Mouse (Mus musculus): Measurements from ENCODE around the gene Matk. TPM values are rescaled to one million over a fixed set of nuclear protein-coding genes. Genes with fewer than 3 reads are reported as not detected.

The Matk gene
- polyA plus RNA-seq, 1 experiment from 2014 or later, result 12.3 TPM

DNA sequence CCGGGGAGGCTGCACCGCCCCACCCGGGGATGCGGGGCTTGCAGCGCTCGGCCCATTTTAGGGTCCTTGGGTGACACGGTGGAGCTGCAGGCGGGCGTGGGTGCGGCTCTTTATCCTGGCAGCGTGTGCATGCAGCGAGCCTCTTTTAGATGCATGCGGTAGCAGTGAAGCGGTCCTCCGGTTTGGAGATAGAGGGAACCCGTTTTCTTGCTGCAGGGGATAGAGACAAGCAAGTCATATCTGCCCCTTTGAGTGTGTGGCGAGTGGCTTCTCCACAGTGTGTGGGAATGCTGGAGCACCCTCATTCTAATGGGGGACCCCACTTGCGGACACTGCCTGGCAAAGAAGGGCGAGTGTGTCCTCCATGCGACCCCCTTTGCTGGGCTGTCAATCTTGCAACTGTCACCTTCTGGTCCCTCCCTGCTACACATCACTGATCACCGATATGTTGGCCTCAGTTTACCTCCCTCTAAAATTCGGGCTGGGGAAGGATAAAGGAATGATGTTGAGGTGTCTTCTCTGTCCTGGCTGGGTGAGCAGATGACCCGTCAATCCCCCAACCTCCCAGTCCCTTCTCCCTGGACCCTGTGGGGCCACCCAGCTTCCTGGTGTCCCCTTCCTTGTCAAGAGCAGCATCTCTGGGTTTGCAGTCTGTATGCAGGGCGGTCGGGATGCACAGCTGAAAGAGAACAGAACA lies 40.7 kb downstream of the Matk start:
- ATAC-seq (no peak; the same call in 1 of the 2 replicates), DNase-seq (ENCODE audit: low spot score) (no peak)
- 3% methylated on average over 25 of the region's 25 CpGs for WGBS
- H3K4me1 ChIP-seq (ENCODE audit: control insufficient read depth, insufficient read depth, low read length), result peaks cover 16% of the 10 kb centered on the region
- peak overlapping the region; percentile 56 for H3K4me3 ChIP-seq (ENCODE audit: low read depth, low read length)
- peak overlapping the region; percentile 88 for H3K27ac ChIP-seq (ENCODE audit: low read depth, low read length)
- no peaks in the 10 kb centered on the region for H3K9me3 ChIP-seq (replicated peaks; ENCODE audit: control insufficient read depth, low read length)
- H3K27me3 ChIP-seq (replicated peaks; ENCODE audit: control insufficient read depth, insufficient read depth, low read length), result no peaks in the 10 kb centered on the region
- peak overlapping the region; percentile 85 for H3K9ac ChIP-seq (ENCODE audit: low read length)
- peaks cover 4% of the 10 kb centered on the region; the same call in 1 of the 2 replicates for H3K36me3 ChIP-seq (ENCODE audit: control insufficient read depth, insufficient read depth, low read length)
- H3K4me2 ChIP-seq (ENCODE audit: low read length), result peak overlapping the region; percentile 99

DNA sequence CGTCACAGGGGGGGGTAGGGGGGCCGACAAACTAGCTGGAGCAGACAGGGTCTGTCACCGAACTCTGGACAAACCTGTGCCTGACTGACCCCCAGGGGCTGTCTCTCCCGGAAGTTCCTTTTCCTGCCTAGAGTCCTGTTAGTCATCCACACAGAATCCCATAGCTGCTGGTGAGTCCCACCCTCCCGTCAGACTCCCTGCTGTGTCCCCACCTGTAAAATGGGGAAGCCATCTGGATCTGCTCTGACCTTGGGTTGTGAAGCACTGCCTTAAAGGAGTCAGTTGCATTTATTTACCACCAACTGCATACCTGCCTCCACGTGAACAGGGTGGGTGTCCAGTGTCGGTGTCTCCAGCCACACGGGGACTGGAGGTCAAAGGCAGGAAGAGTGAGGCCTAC lies 41.7 kb downstream of the Matk start:
- WGBS, result 61% methylated on average over 8 of the region's 8 CpGs
- ATAC-seq (no peak), DNase-seq (ENCODE audit: low spot score) (no peak)
- Histone ChIP-seq H3K27me3 (replicated peaks; ENCODE audit: control insufficient read depth, insufficient read depth, low read length) (no peaks in the 10 kb centered on the region), H3K4me2 (ENCODE audit: low read length) (peak overlapping the region; percentile 99), H3K4me1 (ENCODE audit: control insufficient read depth, insufficient read depth, low read length) (peaks cover 16% of the 10 kb centered on the region), H3K27ac (ENCODE audit: low read depth, low read length) (no peak overlapping the region), H3K9ac (ENCODE audit: low read length) (peak overlapping the region; percentile 85), H3K9me3 (replicated peaks; ENCODE audit: control insufficient read depth, low read length) (no peaks in the 10 kb centered on the region), H3K4me3 (ENCODE audit: low read depth, low read length) (peak overlapping the region; percentile 56), H3K36me3 (ENCODE audit: control insufficient read depth, insufficient read depth, low read length) (peaks cover 4% of the 10 kb centered on the region; the same call in 1 of the 2 replicates)

DNA sequence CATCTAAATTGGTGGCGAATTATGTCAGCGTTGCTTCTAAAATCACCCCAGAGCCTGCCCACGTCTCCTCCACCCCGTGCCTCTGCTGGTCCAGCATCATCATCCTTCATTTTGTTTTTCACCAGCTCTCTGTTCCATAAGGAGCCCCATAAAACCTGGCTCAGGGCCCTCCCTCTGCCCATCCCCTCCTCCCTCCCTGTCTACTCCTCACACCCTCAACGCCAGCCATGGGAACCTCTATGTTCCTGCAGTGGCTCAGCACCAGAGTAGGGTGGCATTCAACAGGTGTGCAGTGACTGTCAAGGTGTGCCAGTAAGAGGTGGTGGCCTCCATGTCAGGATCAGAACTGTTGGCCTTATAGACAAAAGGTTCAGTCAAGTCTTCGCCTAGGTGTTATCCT lies 42.5 kb downstream of the Matk start:
- no peak overlapping the region for H3K9ac ChIP-seq (ENCODE audit: low read length)
- WGBS, result 92% methylated on average over 6 of the region's 6 CpGs
- DNase-seq (ENCODE audit: low spot score) (no peak), ATAC-seq (no peak)
- no peaks in the 10 kb centered on the region for H3K9me3 ChIP-seq (replicated peaks; ENCODE audit: control insufficient read depth, low read length)
- peaks cover 16% of the 10 kb centered on the region for H3K4me1 ChIP-seq (ENCODE audit: control insufficient read depth, insufficient read depth, low read length)
- no peaks in the 10 kb centered on the region for H3K27me3 ChIP-seq (replicated peaks; ENCODE audit: control insufficient read depth, insufficient read depth, low read length)
- no peak overlapping the region for H3K4me3 ChIP-seq (ENCODE audit: low read depth, low read length)
- peaks cover 4% of the 10 kb centered on the region; the same call in 1 of the 2 replicates for H3K36me3 ChIP-seq (ENCODE audit: control insufficient read depth, insufficient read depth, low read length)
- no peak overlapping the region for H3K4me2 ChIP-seq (ENCODE audit: low read length)
- no peak overlapping the region for H3K27ac ChIP-seq (ENCODE audit: low read depth, low read length)

DNA sequence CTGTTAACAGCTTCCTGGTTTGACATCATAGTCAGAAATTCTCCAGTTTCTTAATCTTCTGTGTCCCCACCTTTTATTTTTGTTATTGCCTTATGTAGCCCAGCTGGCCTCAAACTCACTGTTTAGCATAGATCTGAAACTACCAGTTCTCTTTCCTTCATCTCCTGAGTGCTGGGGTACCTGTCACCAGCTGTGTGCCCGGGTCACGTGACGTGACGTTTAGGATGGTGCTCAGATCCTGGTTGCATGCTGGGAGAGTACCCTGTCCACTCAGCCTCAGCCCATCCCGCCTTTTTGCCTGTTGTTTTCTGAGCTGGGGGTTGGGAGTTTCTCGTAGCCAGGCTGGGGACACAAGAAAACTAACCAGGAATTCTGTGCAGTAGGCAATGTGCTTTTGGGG lies 44.5 kb downstream of the Matk start:
- Histone ChIP-seq H3K36me3 (ENCODE audit: control insufficient read depth, insufficient read depth, low read length) (peaks cover 4% of the 10 kb centered on the region; the same call in 1 of the 2 replicates), H3K4me1 (ENCODE audit: control insufficient read depth, insufficient read depth, low read length) (peaks cover 14% of the 10 kb centered on the region), H3K9ac (ENCODE audit: low read length) (no peak overlapping the region), H3K4me3 (ENCODE audit: low read depth, low read length) (no peak overlapping the region), H3K9me3 (replicated peaks; ENCODE audit: control insufficient read depth, low read length) (no peaks in the 10 kb centered on the region), H3K27ac (ENCODE audit: low read depth, low read length) (no peak overlapping the region), H3K27me3 (replicated peaks; ENCODE audit: control insufficient read depth, insufficient read depth, low read length) (no peaks in the 10 kb centered on the region), H3K4me2 (ENCODE audit: low read length) (no peak overlapping the region)
- no peak for DNase-seq (ENCODE audit: low spot score)
- 92% methylated on average over 6 of the region's 6 CpGs for WGBS
- ATAC-seq, result no peak

DNA sequence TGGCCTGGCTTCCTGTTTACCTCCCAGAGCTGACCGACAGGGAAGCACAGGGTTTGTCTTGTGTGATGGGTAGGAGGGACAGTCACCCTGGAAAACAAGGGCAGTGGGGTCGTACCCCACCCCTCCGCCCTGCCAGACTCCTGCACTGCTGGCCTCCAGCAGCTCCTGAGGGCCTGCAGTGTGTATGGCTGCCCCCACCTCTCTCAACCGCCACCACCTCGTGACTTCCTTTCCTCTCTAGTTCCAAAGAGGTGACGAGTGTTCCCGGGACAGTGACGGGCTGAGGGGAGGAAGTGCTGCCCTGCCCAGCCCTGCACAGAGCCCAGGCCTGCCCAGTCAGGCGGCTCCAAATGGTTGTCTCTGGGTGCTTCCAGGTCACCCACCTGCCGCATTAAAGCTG lies 45.1 kb downstream of the Matk start:
- Histone ChIP-seq H3K9ac (ENCODE audit: low read length) (no peak overlapping the region), H3K27me3 (replicated peaks; ENCODE audit: control insufficient read depth, insufficient read depth, low read length) (no peaks in the 10 kb centered on the region), H3K27ac (ENCODE audit: low read depth, low read length) (no peak overlapping the region), H3K4me1 (ENCODE audit: control insufficient read depth, insufficient read depth, low read length) (peaks cover 14% of the 10 kb centered on the region), H3K4me3 (ENCODE audit: low read depth, low read length) (no peak overlapping the region), H3K36me3 (ENCODE audit: control insufficient read depth, insufficient read depth, low read length) (peaks cover 4% of the 10 kb centered on the region; the same call in 1 of the 2 replicates), H3K9me3 (replicated peaks; ENCODE audit: control insufficient read depth, low read length) (no peaks in the 10 kb centered on the region), H3K4me2 (ENCODE audit: low read length) (no peak overlapping the region)
- WGBS, result 87% methylated on average over 10 of the region's 10 CpGs
- ATAC-seq (no peak), DNase-seq (ENCODE audit: low spot score) (no peak)

DNA sequence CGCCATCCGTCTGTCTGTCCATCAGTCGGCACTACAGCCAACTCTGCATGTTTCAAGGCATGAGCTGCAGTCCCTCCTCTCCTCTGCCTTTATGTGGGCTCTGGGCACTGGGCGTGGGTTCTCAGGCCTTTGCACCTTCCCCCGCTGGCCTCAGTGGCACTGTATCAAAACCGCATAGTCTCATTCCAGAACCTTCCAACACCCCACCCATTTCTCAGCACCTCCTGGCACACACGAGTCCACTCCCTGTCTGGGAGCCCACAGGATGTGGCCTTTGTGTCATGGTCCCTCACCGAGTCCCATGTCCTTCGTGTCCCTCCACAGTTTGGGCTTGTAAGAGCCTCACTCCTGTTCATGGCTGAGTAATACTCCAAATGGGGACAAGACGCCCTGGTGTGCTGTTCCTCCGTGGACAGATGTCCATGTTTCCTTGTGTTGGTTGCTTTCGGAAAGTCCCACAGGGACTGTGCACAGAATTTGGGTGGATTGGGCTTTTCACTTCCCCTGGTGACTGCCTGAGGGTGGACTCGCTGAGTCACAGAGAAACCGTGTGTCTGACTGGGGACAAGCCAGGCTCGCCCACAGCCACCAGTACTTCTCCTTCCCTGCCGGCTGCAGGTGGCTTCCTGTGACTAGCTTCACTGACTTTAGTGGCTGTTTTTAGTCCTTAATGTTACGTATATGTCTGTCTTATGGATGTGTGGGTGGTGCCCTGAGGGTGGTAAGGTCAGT lies 45.8 kb downstream of the Matk start:
- no peak overlapping the region for H3K4me3 ChIP-seq (ENCODE audit: low read depth, low read length)
- H3K4me2 ChIP-seq (ENCODE audit: low read length), result no peak overlapping the region
- H3K9ac ChIP-seq (ENCODE audit: low read length), result no peak overlapping the region
- peaks cover 14% of the 10 kb centered on the region for H3K4me1 ChIP-seq (ENCODE audit: control insufficient read depth, insufficient read depth, low read length)
- no peaks in the 10 kb centered on the region for H3K27me3 ChIP-seq (replicated peaks; ENCODE audit: control insufficient read depth, insufficient read depth, low read length)
- H3K36me3 ChIP-seq (ENCODE audit: control insufficient read depth, insufficient read depth, low read length), result peaks cover 4% of the 10 kb centered on the region; the same call in 1 of the 2 replicates
- H3K9me3 ChIP-seq (replicated peaks; ENCODE audit: control insufficient read depth, low read length), result no peaks in the 10 kb centered on the region
- 95% methylated on average over 17 of the region's 17 CpGs for WGBS
- ATAC-seq, result no peak
- no peak for DNase-seq (ENCODE audit: low spot score)
- H3K27ac ChIP-seq (ENCODE audit: low read depth, low read length), result no peak overlapping the region

DNA sequence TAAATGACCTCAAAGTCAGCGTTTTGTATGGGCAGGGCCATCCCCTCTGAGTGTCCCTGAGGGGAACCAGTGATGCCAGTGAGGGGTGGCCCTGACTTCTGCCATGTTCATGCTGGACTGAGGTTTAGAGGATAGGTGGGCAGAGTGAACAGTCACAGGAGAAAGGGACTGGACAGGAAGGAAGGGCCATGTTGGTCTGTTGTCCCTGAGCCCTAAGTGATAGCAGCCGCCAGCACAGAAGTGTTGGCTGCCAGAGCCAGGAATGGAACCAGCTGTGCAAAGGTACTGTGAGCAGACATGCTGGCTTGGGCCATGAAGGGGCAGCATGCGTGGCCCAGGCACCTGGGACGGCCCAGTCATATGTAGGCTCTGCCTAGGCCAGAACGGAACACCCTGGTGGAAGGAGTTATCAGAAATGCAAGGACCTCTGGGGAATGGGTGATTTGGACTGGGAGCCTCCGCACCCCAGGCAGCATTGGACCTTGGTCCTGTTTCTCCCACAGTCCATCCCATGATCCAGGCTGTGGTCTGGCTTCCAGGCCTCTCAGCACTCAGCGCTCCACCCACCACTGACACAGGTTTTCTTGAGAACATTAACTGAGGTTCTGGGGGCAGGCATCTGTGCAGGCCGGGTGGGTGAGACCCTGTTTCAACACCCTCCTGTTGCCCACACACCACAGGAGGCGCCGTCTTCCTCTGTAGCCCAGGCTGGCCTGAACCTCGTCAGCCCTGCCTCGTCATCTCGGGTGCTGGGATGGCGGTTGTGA lies 47.0 kb downstream of the Matk start:
- Histone ChIP-seq H3K27me3 (replicated peaks; ENCODE audit: control insufficient read depth, insufficient read depth, low read length) (no peaks in the 10 kb centered on the region), H3K9ac (ENCODE audit: low read length) (no peak overlapping the region), H3K4me1 (ENCODE audit: control insufficient read depth, insufficient read depth, low read length) (peaks cover 2% of the 10 kb centered on the region), H3K36me3 (ENCODE audit: control insufficient read depth, insufficient read depth, low read length) (peaks cover 4% of the 10 kb centered on the region; the same call in 1 of the 2 replicates), H3K9me3 (replicated peaks; ENCODE audit: control insufficient read depth, low read length) (no peaks in the 10 kb centered on the region), H3K4me3 (ENCODE audit: low read depth, low read length) (no peak overlapping the region), H3K4me2 (ENCODE audit: low read length) (no peak overlapping the region), H3K27ac (ENCODE audit: low read depth, low read length) (no peak overlapping the region)
- WGBS, result 96% methylated on average over 14 of the region's 14 CpGs
- DNase-seq (ENCODE audit: low spot score) (no peak), ATAC-seq (no peak)

DNA sequence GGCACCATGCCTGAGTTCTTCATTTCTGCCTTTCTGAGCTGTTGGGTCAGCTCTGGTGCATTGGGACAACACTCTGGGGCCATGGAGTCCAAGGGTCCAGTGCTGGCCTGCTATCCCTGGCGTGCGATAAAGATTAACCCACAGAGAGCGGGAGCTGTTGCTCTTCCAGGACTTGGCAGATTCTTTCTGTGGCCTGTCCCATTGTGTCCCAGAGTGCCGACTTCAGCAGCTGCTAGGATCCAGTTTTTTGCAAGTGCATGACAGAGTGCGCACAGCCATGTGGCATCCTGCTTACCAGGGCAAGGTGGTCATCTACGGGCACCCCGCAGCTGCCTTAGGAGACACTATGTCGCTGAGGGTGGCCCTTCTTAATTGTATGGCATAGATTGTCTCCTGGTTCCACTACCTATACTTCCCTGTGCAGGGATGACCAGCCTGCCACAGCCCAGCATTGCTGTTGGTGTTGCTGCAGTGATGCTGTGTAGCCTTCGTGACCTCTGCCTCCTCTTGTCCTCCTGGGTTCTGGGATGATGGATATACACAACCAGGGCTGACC lies 47.7 kb downstream of the Matk start:
- H3K27me3 ChIP-seq (replicated peaks; ENCODE audit: control insufficient read depth, insufficient read depth, low read length), result no peaks in the 10 kb centered on the region
- 86% methylated on average over 9 of the region's 9 CpGs for WGBS
- no peak overlapping the region for H3K4me3 ChIP-seq (ENCODE audit: low read depth, low read length)
- no peak overlapping the region for H3K27ac ChIP-seq (ENCODE audit: low read depth, low read length)
- no peak overlapping the region for H3K4me2 ChIP-seq (ENCODE audit: low read length)
- peaks cover 2% of the 10 kb centered on the region; the same call in 1 of the 2 replicates for H3K36me3 ChIP-seq (ENCODE audit: control insufficient read depth, insufficient read depth, low read length)
- no peak overlapping the region for H3K9ac ChIP-seq (ENCODE audit: low read length)
- no peaks in the 10 kb centered on the region for H3K9me3 ChIP-seq (replicated peaks; ENCODE audit: control insufficient read depth, low read length)
- H3K4me1 ChIP-seq (ENCODE audit: control insufficient read depth, insufficient read depth, low read length), result no peaks in the 10 kb centered on the region; the same call in 1 of the 2 replicates
- DNase-seq (ENCODE audit: low spot score) (no peak), ATAC-seq (no peak)

All from forebrain, embryonic 14.5 days (tissue).